Mouse (Mus musculus) cerebellum, adult 9-10 months (tissue): ENCODE results near the gene Pnlip.

ENCODE experiments used
- DNase-seq: peaks from one replicate; pipeline ENCODE4 v3.0.0; 2022

Pnlip gene

DNA sequence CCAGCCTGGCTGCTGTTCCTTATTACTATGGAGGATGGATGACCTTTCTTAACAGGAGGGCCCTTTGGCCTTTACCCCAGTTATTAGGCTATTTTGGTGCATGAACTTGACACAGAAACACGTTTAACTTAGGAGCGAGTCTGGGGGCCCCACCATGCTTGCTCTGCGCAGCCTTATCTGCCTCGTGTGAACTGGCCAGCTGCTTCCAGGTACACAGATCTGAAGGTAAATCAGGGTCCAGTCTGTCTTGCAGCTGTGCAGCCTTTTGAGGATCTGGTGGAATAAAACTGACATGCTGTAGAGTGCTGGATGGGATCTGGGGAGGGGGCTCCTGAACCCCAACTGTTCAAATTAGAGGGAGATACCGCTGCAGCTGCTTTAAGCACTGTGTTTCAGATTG, 75.5 kb downstream of the Pnlip start:
- no peak for DNase-seq

DNA sequence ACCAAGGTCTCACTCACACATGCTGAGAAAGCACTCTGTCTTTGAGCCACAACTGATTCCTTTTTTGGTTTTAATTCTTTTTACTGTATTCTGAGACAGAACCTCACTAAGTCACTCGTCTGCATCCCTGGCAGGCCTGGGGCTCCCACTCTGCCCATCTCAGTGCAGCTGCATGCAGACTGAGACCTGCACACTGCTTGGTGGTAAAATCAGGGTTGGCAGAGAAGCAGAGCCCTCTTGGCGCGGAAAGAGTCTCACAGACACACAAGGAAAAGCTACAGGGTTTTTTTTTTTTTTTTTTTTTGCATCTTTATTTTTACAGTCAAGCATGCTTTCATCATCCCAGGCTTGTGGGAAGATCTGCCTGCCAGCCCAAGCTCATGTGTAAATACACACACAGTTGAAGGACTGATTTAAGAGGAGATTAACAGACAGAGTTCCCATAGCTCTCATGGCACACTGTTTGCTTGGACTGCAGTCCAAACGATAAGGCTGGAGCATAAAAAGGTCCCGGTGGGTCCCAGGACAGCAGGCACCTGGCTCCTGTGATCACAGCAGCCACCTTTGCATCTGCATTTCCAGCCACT, 76.2 kb downstream of the Pnlip start, which contains the start of gene Pnliprp1:
Gene Pnliprp1, plus strand, starts transcription at position 443 of the 587 bp plus-strand sequence.
- no peak for DNase-seq
